ENCODE assay signal across 8 mouse cellular contexts in the genomic region with DNA sequence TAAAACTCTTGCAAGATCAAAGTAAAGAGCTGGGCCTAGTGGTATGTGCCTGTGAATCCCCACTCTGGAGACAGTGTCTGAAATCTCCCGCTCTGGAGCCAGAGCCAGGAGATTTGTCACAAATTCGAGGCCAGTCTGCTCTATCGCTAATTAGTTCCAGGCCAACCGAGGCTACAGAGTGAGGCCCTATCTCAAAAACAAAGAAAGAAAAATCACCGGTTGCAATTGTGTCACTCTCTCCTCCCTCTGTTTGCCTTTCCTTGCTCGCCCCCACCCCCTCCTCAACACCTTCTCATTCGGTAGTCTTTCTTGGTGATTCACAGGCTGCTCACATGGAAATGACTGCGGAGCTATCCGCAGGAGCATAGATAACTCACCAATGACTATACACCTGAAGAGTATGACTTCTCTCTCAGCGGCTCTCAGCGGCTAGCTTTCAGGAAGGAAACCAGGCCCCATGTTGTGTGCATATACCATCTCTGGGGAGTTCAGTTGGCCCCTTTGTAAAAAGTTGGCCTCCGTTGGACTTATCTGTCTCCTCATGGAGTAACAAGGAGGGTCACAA. TPM values are rescaled to one million over a fixed set of nuclear protein-coding genes. Genes with fewer than 3 reads are reported as not detected.
A peak's percentile ranks its signal among the peaks of the same experiment; 100 is the strongest.
DNase-seq lines count a peak whose midpoint lies in the region; ATAC-seq and TF ChIP-seq lines count a peak whose summit lies in the region.

No protein-coding gene starts in this region.

- no peaks in the 10 kb centered on the region for H3K36me3 ChIP-seq in heart, embryonic 10.5 days
- no peaks in the 10 kb centered on the region for H3K36me3 ChIP-seq in hindbrain, embryonic 11.5 days (ENCODE audit: control insufficient read depth, insufficient read depth, low read length)
- H3K36me3 ChIP-seq in lung, postnatal 0 days (ENCODE audit: insufficient read depth, low read length) = no peaks in the 10 kb centered on the region

- peaks cover 22% of the 10 kb centered on the region for H3K4me1 ChIP-seq in heart, embryonic 10.5 days
- no peaks in the 10 kb centered on the region for H3K4me1 ChIP-seq in hindbrain, embryonic 11.5 days (replicated peaks; ENCODE audit: control insufficient read depth, insufficient read depth, low read length)
- H3K4me1 ChIP-seq in lung, postnatal 0 days (ENCODE audit: insufficient read depth, low read depth, low read length) = peaks cover 4% of the 10 kb centered on the region; the same call in 1 of the 2 replicates

- TF ChIP-seq EP300 in lung, postnatal 0 days (IDR thresholded peaks at IDR 0.05) = no peak

- no peak; the same call in 1 of the 2 replicates for ATAC-seq in hindbrain, embryonic 11.5 days (ENCODE audit: low FRiP score)
- ATAC-seq in lung, postnatal 0 days = no peak; the same call in 1 of the 2 replicates
- ATAC-seq in erythroid progenitor cell, adult 5-6 weeks (replicated peaks; ENCODE audit: low FRiP score, poor library complexity, severe bottlenecking) = no peak; the same call in 1 of the 2 replicates

- peak overlapping the region; percentile 95 for H3K27ac ChIP-seq in heart, embryonic 10.5 days
- H3K27ac ChIP-seq in hindbrain, embryonic 11.5 days (ENCODE audit: low read depth, low read length) = no peak overlapping the region
- H3K27ac ChIP-seq in lung, postnatal 0 days (ENCODE audit: low read length) = peak overlapping the region; percentile 54

- WGBS in heart, embryonic 10.5 days = 11% methylated on average over 12 of the region's 12 CpGs
- WGBS in hindbrain, embryonic 11.5 days = 17% methylated on average over 12 of the region's 12 CpGs
- WGBS in lung, postnatal 0 days = 19% methylated on average over 12 of the region's 12 CpGs

- peak overlapping the region; percentile 43 for H3K4me2 ChIP-seq in hindbrain, embryonic 11.5 days (replicated peaks; ENCODE audit: low read depth, low read length)
- H3K4me2 ChIP-seq in lung, postnatal 0 days (replicated peaks; ENCODE audit: low read depth, low read length) = peak overlapping the region; percentile 92

- H3K4me3 ChIP-seq in heart, embryonic 10.5 days = peak overlapping the region; percentile 76
- peak overlapping the region; percentile 60 for H3K4me3 ChIP-seq in hindbrain, embryonic 11.5 days (ENCODE audit: low read depth, low read length)
- peak overlapping the region; percentile 71 for H3K4me3 ChIP-seq in lung, postnatal 0 days (ENCODE audit: low read depth, low read length)

- no peaks in the 10 kb centered on the region for H3K9me3 ChIP-seq in heart, embryonic 10.5 days
- no peaks in the 10 kb centered on the region for H3K9me3 ChIP-seq in hindbrain, embryonic 11.5 days (ENCODE audit: control insufficient read depth, low read length)
- H3K9me3 ChIP-seq in lung, postnatal 0 days (ENCODE audit: low read length) = no peaks in the 10 kb centered on the region

- TF ChIP-seq CTCF in lung, postnatal 0 days (IDR thresholded peaks at IDR 0.05) = no peak

- DNase-seq in heart, embryonic 10.5 days (ENCODE audit: low spot score) = no peak
- DNase-seq in heart, postnatal 4 days = no peak
- peak; percentile 9 for DNase-seq in urinary bladder, postnatal 25 days (ENCODE audit: low spot score)
- DNase-seq in urinary bladder, postnatal 4 days (ENCODE audit: low spot score in 2 of 2) = no peak
- peak; percentile 25 for DNase-seq in hindbrain, embryonic 11.5 days (ENCODE audit: low spot score)
- no peak for DNase-seq in lung, postnatal 0 days (ENCODE audit: low spot score)
- DNase-seq in gastrocnemius, postnatal 14 days = no peak

- H3K27me3 ChIP-seq in heart, embryonic 10.5 days (ENCODE audit: insufficient read depth, poor library complexity, severe bottlenecking) = no peaks in the 10 kb centered on the region
- no peaks in the 10 kb centered on the region for H3K27me3 ChIP-seq in hindbrain, embryonic 11.5 days (ENCODE audit: control insufficient read depth, insufficient read depth, low read length)
- no peaks in the 10 kb centered on the region for H3K27me3 ChIP-seq in lung, postnatal 0 days (replicated peaks; ENCODE audit: insufficient read depth, low read length)

- intact Hi-C loops in gastrocnemius, postnatal 14 days (cut with DNase I; ENCODE audit: low total_unique reads) = no loop called here

- peak overlapping the region; percentile 71 for H3K9ac ChIP-seq in hindbrain, embryonic 11.5 days (ENCODE audit: low read depth, low read length)
- peak overlapping the region; percentile 55; the same call in 1 of the 2 replicates for H3K9ac ChIP-seq in lung, postnatal 0 days (replicated peaks; ENCODE audit: low read depth)

RNA-seq across cellular contexts. Expression of gene Ahcy, which starts 0.6 kb away (rescaled TPM):
- polyA plus RNA-seq in heart, embryonic 10.5 days (2016; fragmentation: Nextera tagmentation; extraction: Ambion mirVana) = 74.0 and 80.8 TPM in 2 replicates
- total RNA-seq in heart, postnatal 4 days (2021) = 10 to 100 TPM; 19.7 to 22.6 TPM
- 75.6 and 75.8 TPM in 2 replicates for polyA plus RNA-seq in hindbrain, embryonic 11.5 days (2014; fragmentation: Nextera tagmentation; extraction: Ambion mirVana)
- 13.3 and 14.4 TPM in 2 replicates for polyA plus RNA-seq in lung, postnatal 0 days (2015; fragmentation: Nextera tagmentation; extraction: Ambion mirVana)
- total RNA-seq in erythroid progenitor cell, adult 5-6 weeks (2015; ENCODE audit: low replicate concordance) = 17.6 and 21.6 TPM in 2 replicates
- 8.7 and 16.0 TPM in 2 replicates for total RNA-seq in erythroid progenitor cell, adult 5-6 weeks (2017; ENCODE audit: low replicate concordance)
- total RNA-seq in gastrocnemius, postnatal 14 days (2021) = 10 to 100 TPM; 15.4 to 18.3 TPM

RNA-seq across cellular contexts. Expression of gene Gm14226, which starts 56.8 kb away (rescaled TPM):
- 2.7 and 12.6 TPM in 2 replicates for polyA plus RNA-seq in heart, embryonic 10.5 days (2016; fragmentation: Nextera tagmentation; extraction: Ambion mirVana)
- under 1 TPM; 0.16 to 0.21 TPM for total RNA-seq in heart, postnatal 4 days (2021)
- 0.60 and 0.62 TPM in 2 replicates for polyA plus RNA-seq in hindbrain, embryonic 11.5 days (2014; fragmentation: Nextera tagmentation; extraction: Ambion mirVana)
- 0.12 TPM in 2 replicates for polyA plus RNA-seq in lung, postnatal 0 days (2015; fragmentation: Nextera tagmentation; extraction: Ambion mirVana)
- not detected in 2 replicates for total RNA-seq in erythroid progenitor cell, adult 5-6 weeks (2015; ENCODE audit: low replicate concordance)
- not detected in 2 replicates for total RNA-seq in erythroid progenitor cell, adult 5-6 weeks (2017; ENCODE audit: low replicate concordance)
- not detected for total RNA-seq in gastrocnemius, postnatal 14 days (2021)

RNA-seq across cellular contexts. Expression of gene Itch, which starts 58.5 kb away (rescaled TPM):
- 43.9 and 45.1 TPM in 2 replicates for polyA plus RNA-seq in heart, embryonic 10.5 days (2016; fragmentation: Nextera tagmentation; extraction: Ambion mirVana)
- 10 to 100 TPM; 36.5 to 38.0 TPM for total RNA-seq in heart, postnatal 4 days (2021)
- polyA plus RNA-seq in hindbrain, embryonic 11.5 days (2014; fragmentation: Nextera tagmentation; extraction: Ambion mirVana) = 54.1 and 56.6 TPM in 2 replicates
- polyA plus RNA-seq in lung, postnatal 0 days (2015; fragmentation: Nextera tagmentation; extraction: Ambion mirVana) = 24.9 and 30.3 TPM in 2 replicates
- 23.1 and 45.3 TPM in 2 replicates for total RNA-seq in erythroid progenitor cell, adult 5-6 weeks (2015; ENCODE audit: low replicate concordance)
- 31.9 and 39.8 TPM in 2 replicates for total RNA-seq in erythroid progenitor cell, adult 5-6 weeks (2017; ENCODE audit: low replicate concordance)
- total RNA-seq in gastrocnemius, postnatal 14 days (2021) = 10 to 100 TPM; 23.0 to 24.4 TPM

Comparison
In these comparisons a context has a peak if more than half of its experiments do, and no peak if none do; other contexts are left out.
1. DNase-seq: peak in urinary bladder, postnatal 25 days (single experiment) and hindbrain, embryonic 11.5 days (single experiment); none in heart, embryonic 10.5 days (single experiment), heart, postnatal 4 days (single experiment), urinary bladder, postnatal 4 days (0 of 2), lung, postnatal 0 days (single experiment) and gastrocnemius, postnatal 14 days (single experiment).
2. Peak in every context shown above with its lines, with median percentiles within 50 percentile points of each other: H3K4me3 ChIP-seq.